Mouse (Mus musculus): Measurements from ENCODE around the gene Alg6. TPM values are rescaled to one million over a fixed set of nuclear protein-coding genes. Genes with fewer than 3 reads are reported as not detected.

Alg6 gene
- polyA plus RNA-seq, 1 experiment = 5.9 TPM

DNA sequence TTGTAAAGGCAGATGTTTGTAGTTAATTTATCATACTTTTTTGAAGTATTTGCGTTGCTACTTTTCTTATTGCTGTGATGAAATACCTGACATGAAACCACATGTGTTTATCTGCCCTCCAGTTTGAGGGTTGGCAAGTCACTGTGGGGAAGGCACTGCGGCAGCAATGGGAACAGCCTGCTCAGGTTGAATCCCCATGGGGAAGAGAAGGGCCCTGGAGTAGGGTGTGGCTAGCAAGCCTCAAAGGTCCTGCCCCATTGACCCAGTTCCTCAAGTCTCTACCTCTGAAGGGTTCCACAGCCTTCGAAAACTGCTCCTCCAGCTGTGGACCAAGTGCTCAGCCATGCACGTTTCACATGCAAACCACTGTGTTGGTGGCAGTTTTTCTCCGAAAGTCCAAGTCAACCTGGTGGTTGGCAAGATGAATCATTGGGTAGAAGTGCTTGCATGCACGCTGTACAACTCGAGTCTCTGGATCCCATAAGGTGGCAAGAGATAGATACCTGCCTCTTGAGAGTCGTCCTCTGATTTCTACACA lies 10.5 kb downstream of the Alg6 start:
- Histone ChIP-seq H3K27me3 (ENCODE audit: control insufficient read depth, insufficient read depth, insufficient read length) (no peaks in the 10 kb centered on the region), H3ac (ENCODE audit: control insufficient read depth, insufficient read length, low read depth) (no peak overlapping the region), H3K79me2 (ENCODE audit: control insufficient read depth, insufficient read depth) (no peaks in the 10 kb centered on the region), H3K36me3 (ENCODE audit: control insufficient read depth, insufficient read depth) (peaks cover 52% of the 10 kb centered on the region), H3K79me3 (ENCODE audit: low read depth) (no peaks in the 10 kb centered on the region), H3K4me3 (ENCODE audit: insufficient read depth, poor library complexity, severe bottlenecking) (no peak overlapping the region)
- TF ChIP-seq USF1 (IDR thresholded peaks at IDR 0.05; ENCODE audit: low read depth) (no peak), MAX (IDR thresholded peaks at IDR 0.05) (no peak), FOSL1 (IDR thresholded peaks at IDR 0.05; ENCODE audit: insufficient read depth, low read length, poor library complexity, severe bottlenecking) (no peak), MYOD1 (IDR thresholded peaks at IDR 0.05; ENCODE audit: control insufficient read depth, insufficient read length, low read depth) (no peak), CEBPB (IDR thresholded peaks at IDR 0.05; ENCODE audit: low read depth) (no peak), CTCF (IDR thresholded peaks at IDR 0.05; ENCODE audit: control insufficient read depth, insufficient read depth, insufficient read length) (no peak), MYOG (IDR thresholded peaks at IDR 0.05; ENCODE audit: control insufficient read depth, extremely low read depth, insufficient read length) (no peak)

DNA sequence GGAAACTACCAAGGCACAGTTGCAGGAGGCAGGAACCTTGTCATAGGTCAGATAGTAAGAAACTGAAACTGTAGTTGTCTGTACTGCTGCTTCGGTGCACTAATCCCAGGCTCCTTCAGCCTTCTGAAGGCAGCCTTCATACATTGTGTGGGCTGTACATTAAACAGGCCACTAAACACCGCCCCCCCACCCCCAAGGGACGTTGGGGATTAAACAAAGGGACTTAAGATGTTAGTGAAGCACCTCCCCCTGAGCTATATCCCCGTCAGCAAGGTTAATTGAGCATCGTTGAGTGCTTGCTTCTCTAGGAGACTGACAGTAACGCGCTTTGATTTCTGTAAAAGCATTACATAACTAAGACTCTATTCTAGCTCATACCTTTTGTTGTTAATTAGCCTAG lies 24.4 kb downstream of the Alg6 start:
- Histone ChIP-seq H3K4me3 (ENCODE audit: insufficient read depth, poor library complexity, severe bottlenecking) (no peak overlapping the region), H3K36me3 (ENCODE audit: control insufficient read depth, insufficient read depth) (peaks cover 15% of the 10 kb centered on the region), H3ac (ENCODE audit: control insufficient read depth, insufficient read length, low read depth) (no peak overlapping the region), H3K79me2 (ENCODE audit: control insufficient read depth, insufficient read depth) (no peaks in the 10 kb centered on the region), H3K27me3 (ENCODE audit: control insufficient read depth, insufficient read depth, insufficient read length) (no peaks in the 10 kb centered on the region), H3K79me3 (ENCODE audit: low read depth) (no peaks in the 10 kb centered on the region)
- TF ChIP-seq FOSL1 (IDR thresholded peaks at IDR 0.05; ENCODE audit: insufficient read depth, low read length, poor library complexity, severe bottlenecking) = no peak
- TF ChIP-seq USF1 (IDR thresholded peaks at IDR 0.05; ENCODE audit: low read depth) = no peak
- no peak for TF ChIP-seq CTCF (IDR thresholded peaks at IDR 0.05; ENCODE audit: control insufficient read depth, insufficient read depth, insufficient read length)
- no peak for TF ChIP-seq MYOG (IDR thresholded peaks at IDR 0.05; ENCODE audit: control insufficient read depth, extremely low read depth, insufficient read length)

DNA sequence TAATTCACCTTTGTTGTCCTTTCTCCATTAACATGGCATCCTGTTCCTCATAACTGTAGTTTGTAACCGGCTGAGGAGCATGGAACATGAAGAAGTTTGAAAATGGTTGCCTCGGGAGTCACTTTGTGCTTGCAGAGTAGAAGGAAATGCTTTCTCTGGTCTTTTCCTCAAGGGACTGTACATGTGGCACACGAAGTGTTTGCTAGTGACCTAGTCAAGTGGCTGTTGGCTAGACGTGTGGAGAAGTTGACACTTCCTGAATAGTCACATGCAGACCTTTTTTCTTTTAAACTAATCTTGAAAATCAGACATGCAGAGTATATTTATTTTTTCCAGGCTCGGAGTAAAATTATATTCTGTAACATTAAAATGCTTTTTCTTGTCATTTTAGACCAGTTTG lies 37.0 kb downstream of the Alg6 start:
- no peak overlapping the region for H3K4me3 ChIP-seq (ENCODE audit: insufficient read depth, poor library complexity, severe bottlenecking)
- no peak for TF ChIP-seq USF1 (IDR thresholded peaks at IDR 0.05; ENCODE audit: low read depth)
- TF ChIP-seq CEBPB (IDR thresholded peaks at IDR 0.05; ENCODE audit: low read depth) = no peak
- no peak for TF ChIP-seq CTCF (IDR thresholded peaks at IDR 0.05; ENCODE audit: control insufficient read depth, insufficient read depth, insufficient read length)
- TF ChIP-seq MAX (IDR thresholded peaks at IDR 0.05) = no peak
- no peak for TF ChIP-seq FOSL1 (IDR thresholded peaks at IDR 0.05; ENCODE audit: insufficient read depth, low read length, poor library complexity, severe bottlenecking)
- no peak for TF ChIP-seq MYOG (IDR thresholded peaks at IDR 0.05; ENCODE audit: control insufficient read depth, extremely low read depth, insufficient read length)
- no peak for TF ChIP-seq MYOD1 (IDR thresholded peaks at IDR 0.05; ENCODE audit: control insufficient read depth, insufficient read length, low read depth)
- H3K79me3 ChIP-seq (ENCODE audit: low read depth) = no peaks in the 10 kb centered on the region
- no peak overlapping the region for H3ac ChIP-seq (ENCODE audit: control insufficient read depth, insufficient read length, low read depth)
- H3K27me3 ChIP-seq (ENCODE audit: control insufficient read depth, insufficient read depth, insufficient read length) = no peaks in the 10 kb centered on the region
- H3K79me2 ChIP-seq (ENCODE audit: control insufficient read depth, insufficient read depth) = no peaks in the 10 kb centered on the region
- H3K36me3 ChIP-seq (ENCODE audit: control insufficient read depth, insufficient read depth) = peaks cover 32% of the 10 kb centered on the region

- no peaks in the 10 kb centered on the region for H3K79me2 ChIP-seq (ENCODE audit: control insufficient read depth, insufficient read depth)
- H3ac ChIP-seq (ENCODE audit: control insufficient read depth, insufficient read length, low read depth) = no peak overlapping the region
- H3K79me3 ChIP-seq (ENCODE audit: low read depth) = no peaks in the 10 kb centered on the region
Measured at GRCm38 (mm10) chr4:99766303-99766702, 50.8 kb downstream of the Alg6 start.

GRCm38 (mm10) chr4:99766753-99767152 lies 51.3 kb downstream of the Alg6 start:
- Histone ChIP-seq H3K27me3 (ENCODE audit: control insufficient read depth, insufficient read depth, insufficient read length) (no peaks in the 10 kb centered on the region), H3K79me2 (ENCODE audit: control insufficient read depth, insufficient read depth) (no peaks in the 10 kb centered on the region), H3K36me3 (ENCODE audit: control insufficient read depth, insufficient read depth) (no peaks in the 10 kb centered on the region), H3K79me3 (ENCODE audit: low read depth) (no peaks in the 10 kb centered on the region), H3K4me3 (ENCODE audit: insufficient read depth, poor library complexity, severe bottlenecking) (no peak overlapping the region), H3ac (ENCODE audit: control insufficient read depth, insufficient read length, low read depth) (no peak overlapping the region)
- no peak for TF ChIP-seq MAX (IDR thresholded peaks at IDR 0.05)
- no peak for TF ChIP-seq CTCF (IDR thresholded peaks at IDR 0.05; ENCODE audit: control insufficient read depth, insufficient read depth, insufficient read length)
- TF ChIP-seq MYOD1 (IDR thresholded peaks at IDR 0.05; ENCODE audit: control insufficient read depth, insufficient read length, low read depth) = no peak
- no peak for TF ChIP-seq FOSL1 (IDR thresholded peaks at IDR 0.05; ENCODE audit: insufficient read depth, low read length, poor library complexity, severe bottlenecking)
- no peak for TF ChIP-seq CEBPB (IDR thresholded peaks at IDR 0.05; ENCODE audit: low read depth)
- TF ChIP-seq USF1 (IDR thresholded peaks at IDR 0.05; ENCODE audit: low read depth) = no peak
- TF ChIP-seq MYOG (IDR thresholded peaks at IDR 0.05; ENCODE audit: control insufficient read depth, extremely low read depth, insufficient read length) = no peak

More at GRCm38 (mm10) chr4:99766303-99766702, 50.8 kb downstream of the Alg6 start:
- TF ChIP-seq FOSL1 (IDR thresholded peaks at IDR 0.05; ENCODE audit: insufficient read depth, low read length, poor library complexity, severe bottlenecking) (no peak), MYOG (IDR thresholded peaks at IDR 0.05; ENCODE audit: control insufficient read depth, extremely low read depth, insufficient read length) (no peak), CTCF (IDR thresholded peaks at IDR 0.05; ENCODE audit: control insufficient read depth, insufficient read depth, insufficient read length) (no peak), CEBPB (IDR thresholded peaks at IDR 0.05; ENCODE audit: low read depth) (no peak), MAX (IDR thresholded peaks at IDR 0.05) (no peak), USF1 (IDR thresholded peaks at IDR 0.05; ENCODE audit: low read depth) (no peak), MYOD1 (IDR thresholded peaks at IDR 0.05; ENCODE audit: control insufficient read depth, insufficient read length, low read depth) (no peak)
- Histone ChIP-seq H3K36me3 (ENCODE audit: control insufficient read depth, insufficient read depth) (no peaks in the 10 kb centered on the region), H3K4me3 (ENCODE audit: insufficient read depth, poor library complexity, severe bottlenecking) (no peak overlapping the region), H3K27me3 (ENCODE audit: control insufficient read depth, insufficient read depth, insufficient read length) (no peaks in the 10 kb centered on the region)

GRCm38 (mm10) chr4:99770555-99770954 lies 55.1 kb downstream of the Alg6 start:
- Histone ChIP-seq H3K36me3 (ENCODE audit: control insufficient read depth, insufficient read depth) (no peaks in the 10 kb centered on the region), H3K27me3 (ENCODE audit: control insufficient read depth, insufficient read depth, insufficient read length) (no peaks in the 10 kb centered on the region), H3K79me2 (ENCODE audit: control insufficient read depth, insufficient read depth) (no peaks in the 10 kb centered on the region), H3K4me3 (ENCODE audit: insufficient read depth, poor library complexity, severe bottlenecking) (no peak overlapping the region), H3ac (ENCODE audit: control insufficient read depth, insufficient read length, low read depth) (no peak overlapping the region), H3K79me3 (ENCODE audit: low read depth) (no peaks in the 10 kb centered on the region)
- TF ChIP-seq MAX (IDR thresholded peaks at IDR 0.05) (no peak), USF1 (IDR thresholded peaks at IDR 0.05; ENCODE audit: low read depth) (no peak), CEBPB (IDR thresholded peaks at IDR 0.05; ENCODE audit: low read depth) (no peak), CTCF (IDR thresholded peaks at IDR 0.05; ENCODE audit: control insufficient read depth, insufficient read depth, insufficient read length) (no peak), MYOG (IDR thresholded peaks at IDR 0.05; ENCODE audit: control insufficient read depth, extremely low read depth, insufficient read length) (no peak), MYOD1 (IDR thresholded peaks at IDR 0.05; ENCODE audit: control insufficient read depth, insufficient read length, low read depth) (no peak), FOSL1 (IDR thresholded peaks at IDR 0.05; ENCODE audit: insufficient read depth, low read length, poor library complexity, severe bottlenecking) (no peak)

All from C2C12 (cell line).